Mouse (Mus musculus) cerebellum, adult 2 months (tissue): Measurements from ENCODE around the gene Ep400.

ENCODE experiments used
- CTCF ChIP-seq: fragments of 200-500 bp; IDR thresholded peaks from 2 replicates; pipeline ENCODE4 v1.5.1; 2011; ENCODE audit warnings: low read depth, mild to moderate bottlenecking, control low read depth, low read length, moderate library complexity, borderline replicate concordance; ENCODE audit not compliant: insufficient read depth
- POLR2A ChIP-seq: fragments of 200-500 bp; IDR thresholded peaks from 2 replicates; pipeline ENCODE4 v1.6.1; 2011; ENCODE audit warnings: low read length, control low read depth, borderline replicate concordance; ENCODE audit not compliant: insufficient read depth

- TF ChIP-seq POLR2A: no peak
- no peak for TF ChIP-seq CTCF
Observed at GRCm38 (mm10) chr5:110783150-110783549, 12.6 kb upstream of the Ep400 start.
